Mouse (Mus musculus) left cerebral cortex, adult 2 months (tissue): ENCODE data around the gene Ptcd1. TPM values are rescaled to one million over a fixed set of nuclear protein-coding genes. Genes with fewer than 3 reads are reported as not detected.

Experiments used
- DNase-seq, 2 experiments: peaks; one replicate each; pipeline ENCODE4 v3.0.0; 2021 to 2022; ENCODE audit warnings: low spot score in 2 of 2, mixed read lengths in 1 of 2; ENCODE audit errors: extremely low spot score in 1 of 2
- H3K27ac ChIP-seq: fragments of 200-600 bp; 2 replicates; pipeline ENCODE4 v1.8.1; 2022
- H3K4me3 ChIP-seq: fragments of 200-600 bp; 2 replicates; pipeline ENCODE4 v1.8.1; 2022
- CTCF ChIP-seq: fragments of 200-600 bp; IDR thresholded peaks from 2 replicates; pipeline ENCODE4 v1.8.1; 2022; ENCODE audit warnings: antibody characterized with exemption, mild to moderate bottlenecking, moderate library complexity
- intact Hi-C: fragments of 180-260 bp; cut with DNase I; formaldehyde crosslinking; loops from one replicate; pipeline ENCODE4 v1.15.1; 2025
- total RNA-seq, 2 experiments: library from RNA; stranded (reverse); gene quantifications; 2 replicates each; pipeline ENCODE4 v1.2.3; 2021

The Ptcd1 gene
- total RNA-seq, 2 experiments from 2014 or later: 19.4 to 21.9 TPM

DNA sequence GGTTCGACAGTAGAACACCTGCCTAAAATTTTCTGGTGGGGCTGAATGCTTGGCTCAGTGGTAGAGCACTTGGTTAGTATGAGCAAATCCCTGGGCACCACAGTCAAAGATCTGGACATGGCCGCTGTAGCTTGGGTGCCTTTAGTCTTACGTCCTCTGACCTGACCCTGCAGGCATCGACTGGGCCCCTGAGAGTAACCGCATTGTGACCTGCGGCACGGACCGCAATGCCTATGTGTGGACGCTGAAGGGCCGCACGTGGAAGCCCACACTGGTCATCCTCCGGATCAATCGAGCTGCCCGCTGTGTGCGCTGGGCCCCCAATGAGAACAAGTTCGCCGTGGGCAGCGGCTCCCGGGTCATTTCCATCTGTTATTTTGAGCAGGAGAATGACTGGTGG is 43.5 kb downstream of the Ptcd1 start:
- intact Hi-C loops: no loop called here
- no peak for DNase-seq
- H3K4me3 ChIP-seq: no peak overlapping the region
- no peak for TF ChIP-seq CTCF
- H3K27ac ChIP-seq: no peak overlapping the region

DNA sequence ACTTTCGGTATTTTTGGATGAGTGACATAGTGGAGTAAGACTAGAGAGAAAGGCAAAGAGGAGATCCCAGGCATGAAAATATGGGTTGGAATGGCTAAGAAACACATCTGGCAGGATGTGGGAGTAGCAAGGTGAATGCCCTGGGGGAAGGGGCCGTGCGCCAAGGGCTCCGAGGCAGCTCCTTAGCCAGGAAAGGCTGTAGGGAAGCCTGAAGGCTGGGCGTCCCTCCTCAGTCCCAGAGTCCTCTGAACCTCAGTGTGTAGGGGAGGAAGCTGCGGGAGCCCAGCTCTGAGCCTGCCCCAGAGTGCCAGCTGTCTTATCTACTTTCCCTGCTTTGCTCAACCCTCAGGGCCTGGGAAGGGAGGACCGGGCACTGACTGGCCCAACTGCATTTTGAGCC is 46.0 kb downstream of the Ptcd1 start:
- intact Hi-C loops: no loop called here
- H3K4me3 ChIP-seq: no peak overlapping the region
- no peak for TF ChIP-seq CTCF

DNA sequence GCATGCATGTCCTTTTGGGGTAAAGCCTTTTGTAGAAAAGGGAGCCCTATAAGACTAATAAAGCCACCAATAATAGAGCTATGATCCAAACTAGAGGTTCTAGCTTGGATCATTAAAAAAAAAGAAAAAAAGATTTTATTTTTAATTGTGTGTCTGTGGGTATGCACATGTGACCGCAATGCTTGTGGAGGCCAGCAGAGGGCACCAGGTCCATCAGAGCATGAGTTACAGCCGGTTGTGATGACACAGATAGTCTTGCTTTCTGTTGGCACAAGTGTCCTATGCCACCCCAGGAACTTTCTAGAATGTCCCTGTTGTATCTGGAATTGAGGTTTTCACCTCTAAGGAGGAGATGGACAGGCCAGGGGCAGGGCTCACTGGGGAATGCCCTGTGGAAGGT is 47.5 kb downstream of the Ptcd1 start:
- intact Hi-C loops: no loop called here
- Histone ChIP-seq H3K4me3 (no peak overlapping the region), H3K27ac (no peak overlapping the region)
- DNase-seq: no peak
- peak; percentile 31 for TF ChIP-seq CTCF

More for the DNA sequence above, 46.0 kb downstream of the Ptcd1 start:
- no peak overlapping the region for H3K27ac ChIP-seq
- DNase-seq: no peak

DNA sequence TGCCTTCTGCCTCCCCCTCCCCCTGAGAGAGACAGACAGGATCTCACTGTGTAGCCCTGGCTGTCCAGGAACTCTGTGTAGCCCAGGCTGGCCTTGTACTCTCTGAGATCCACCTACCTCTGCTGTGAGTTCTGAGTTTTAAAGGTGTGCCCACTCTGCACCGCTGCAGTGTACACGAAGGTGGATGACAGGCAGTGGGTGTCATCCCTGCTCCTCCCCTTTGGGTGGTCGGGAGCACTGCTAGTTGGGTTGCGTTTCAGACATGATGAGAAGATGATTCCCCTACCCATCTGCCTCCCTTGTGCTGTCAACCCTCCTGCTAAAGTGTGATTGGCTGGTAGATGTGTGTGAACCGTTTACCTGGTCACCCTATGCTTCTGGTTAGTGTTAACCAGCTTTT is 48.4 kb downstream of the Ptcd1 start:
- Histone ChIP-seq H3K4me3 (no peak overlapping the region), H3K27ac (no peak overlapping the region)
- intact Hi-C loops: no loop called here
- DNase-seq: no peak
- no peak for TF ChIP-seq CTCF

DNA sequence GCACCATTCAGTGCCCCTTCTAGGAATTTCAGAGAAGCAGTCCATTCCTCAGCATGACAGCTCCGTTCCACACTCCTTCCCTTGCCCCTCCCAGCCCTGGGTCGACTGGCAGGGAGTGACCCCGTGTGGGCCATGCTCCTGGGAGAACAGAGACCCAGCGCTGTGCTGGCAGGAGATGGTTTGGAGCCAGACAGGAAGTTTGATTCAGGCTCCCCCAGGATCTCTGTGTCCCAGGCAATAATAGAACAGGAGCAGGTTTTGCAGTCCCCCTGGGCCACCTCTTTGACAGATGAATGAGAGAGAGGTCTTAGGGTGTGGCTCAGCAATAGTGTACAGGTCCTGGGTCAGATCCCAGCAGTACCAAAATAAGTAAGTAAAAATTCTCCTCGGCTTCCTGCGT is 48.9 kb downstream of the Ptcd1 start:
- Histone ChIP-seq H3K27ac (no peak overlapping the region), H3K4me3 (no peak overlapping the region)
- intact Hi-C loops: no loop called here
- no peak for DNase-seq
- TF ChIP-seq CTCF: no peak

DNA sequence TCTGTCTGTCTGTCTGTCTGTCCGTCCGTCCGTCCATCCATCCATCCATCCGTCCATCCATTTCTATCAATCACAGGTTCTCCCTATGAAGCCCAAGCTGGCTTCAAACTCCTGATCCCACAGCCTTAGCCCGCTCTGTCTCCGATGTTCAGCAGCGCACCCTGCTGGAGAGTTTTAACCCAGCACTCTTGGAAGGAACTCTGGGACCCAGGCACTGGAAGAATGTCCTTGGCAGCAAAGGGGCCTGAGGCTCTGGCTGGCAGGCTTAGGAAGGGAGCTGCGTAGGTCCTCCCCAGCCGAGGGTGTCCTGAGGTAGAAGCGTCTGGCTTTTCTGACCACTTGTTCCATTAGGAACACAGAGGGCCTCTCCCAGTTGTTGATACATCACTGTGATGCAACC is 50.0 kb downstream of the Ptcd1 start:
- intact Hi-C loops: no loop called here
- TF ChIP-seq CTCF: peak; percentile 67
- Histone ChIP-seq H3K27ac (no peak overlapping the region; the same call in 1 of the 2 replicates), H3K4me3 (no peak overlapping the region)
- peak in 1 of 2 experiments; percentile 54 for DNase-seq

DNA sequence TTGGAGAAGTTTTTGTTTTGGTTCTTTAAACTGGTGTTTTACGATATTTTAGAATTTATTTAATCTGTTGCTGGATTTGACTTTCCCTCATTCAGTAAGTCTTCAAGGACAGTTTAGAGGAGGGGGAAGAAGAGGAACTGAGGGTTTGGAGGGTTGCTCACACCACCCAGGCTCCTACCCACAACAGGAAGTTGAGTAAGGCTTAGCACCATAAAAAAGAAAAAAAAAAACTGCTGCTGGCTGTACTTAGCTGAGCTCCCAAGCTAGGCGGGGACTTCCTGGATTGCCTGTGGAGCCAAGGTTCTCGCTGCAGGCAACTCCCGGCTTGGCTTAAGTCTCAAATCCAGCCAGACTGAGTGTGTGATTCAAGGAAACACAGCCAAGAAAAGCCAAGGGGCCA is 50.6 kb downstream of the Ptcd1 start:
- no peak for DNase-seq
- TF ChIP-seq CTCF: no peak
- peak overlapping the region; percentile 53; the same call in 1 of the 2 replicates for H3K27ac ChIP-seq
- intact Hi-C loops: no loop called here
- H3K4me3 ChIP-seq: no peak overlapping the region

DNA sequence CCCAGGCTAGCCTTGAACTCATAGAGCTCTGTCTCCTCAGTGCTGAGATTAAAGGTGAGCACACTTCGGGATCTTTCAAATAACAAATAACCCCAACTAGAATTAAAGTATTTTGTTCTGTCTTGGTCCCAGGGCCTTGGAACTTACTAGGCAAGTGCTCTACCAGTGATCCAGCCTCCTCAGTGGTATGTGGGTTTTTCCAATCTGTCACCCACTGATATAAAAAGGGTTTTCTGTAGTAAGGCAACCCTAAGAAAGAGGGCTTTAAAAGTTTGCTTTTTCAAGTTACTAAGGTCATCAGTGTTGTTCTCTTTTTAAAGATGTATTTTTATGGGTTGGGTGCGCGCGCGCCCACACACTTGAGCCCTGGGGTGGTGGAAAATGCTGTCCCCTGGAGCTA is 51.2 kb downstream of the Ptcd1 start:
- Histone ChIP-seq H3K4me3 (no peak overlapping the region), H3K27ac (peak overlapping the region; percentile 53; the same call in 1 of the 2 replicates)
- intact Hi-C loops: no loop called here
- no peak for TF ChIP-seq CTCF
- DNase-seq: no peak

DNA sequence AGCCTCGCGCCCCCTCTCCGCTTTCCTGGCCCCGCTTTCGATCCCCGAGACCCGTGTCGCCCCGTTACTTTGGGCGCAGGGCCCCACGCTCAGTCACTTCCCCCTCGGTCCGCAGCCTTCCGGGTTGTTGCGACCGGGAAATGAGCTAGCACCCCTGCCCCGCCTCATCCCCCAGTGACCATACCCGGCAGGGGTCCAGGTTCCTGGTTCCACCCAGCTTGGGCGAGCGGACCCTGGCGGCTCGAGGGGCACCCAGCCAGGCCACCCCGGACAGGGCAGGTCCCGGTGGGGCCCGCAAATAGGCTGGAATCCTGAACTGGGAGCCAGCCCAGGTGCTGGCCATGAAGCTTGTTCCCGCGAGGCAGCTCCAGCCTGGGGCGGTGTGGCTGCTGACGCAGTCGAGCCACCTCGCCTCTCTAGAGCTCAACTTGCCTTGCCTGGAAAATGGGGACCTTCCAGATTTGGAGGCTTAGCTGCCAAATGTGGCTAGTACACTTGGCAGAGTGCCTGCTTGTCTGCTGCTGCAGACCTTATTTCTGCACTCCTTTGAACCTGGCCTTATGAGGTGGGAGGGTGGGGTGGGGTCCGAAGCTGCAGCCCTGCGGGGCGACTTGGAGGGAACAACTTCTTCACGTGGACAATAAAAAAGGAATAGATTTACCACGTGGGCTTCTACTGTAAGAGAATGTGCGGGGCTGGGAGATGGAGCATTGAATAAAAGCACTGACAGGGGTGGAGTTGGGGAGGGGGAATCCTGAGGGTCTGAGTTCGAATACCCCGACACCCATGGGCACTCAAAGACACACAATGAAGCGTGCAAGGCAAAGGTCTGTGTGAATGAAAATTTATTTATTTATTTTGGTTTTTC is 52.1 kb downstream of the Ptcd1 start:
- DNase-seq: no peak
- Histone ChIP-seq H3K27ac (peak overlapping the region; percentile 78), H3K4me3 (peak overlapping the region; percentile 57)
- intact Hi-C loops: no loop called here
- no peak for TF ChIP-seq CTCF

DNA sequence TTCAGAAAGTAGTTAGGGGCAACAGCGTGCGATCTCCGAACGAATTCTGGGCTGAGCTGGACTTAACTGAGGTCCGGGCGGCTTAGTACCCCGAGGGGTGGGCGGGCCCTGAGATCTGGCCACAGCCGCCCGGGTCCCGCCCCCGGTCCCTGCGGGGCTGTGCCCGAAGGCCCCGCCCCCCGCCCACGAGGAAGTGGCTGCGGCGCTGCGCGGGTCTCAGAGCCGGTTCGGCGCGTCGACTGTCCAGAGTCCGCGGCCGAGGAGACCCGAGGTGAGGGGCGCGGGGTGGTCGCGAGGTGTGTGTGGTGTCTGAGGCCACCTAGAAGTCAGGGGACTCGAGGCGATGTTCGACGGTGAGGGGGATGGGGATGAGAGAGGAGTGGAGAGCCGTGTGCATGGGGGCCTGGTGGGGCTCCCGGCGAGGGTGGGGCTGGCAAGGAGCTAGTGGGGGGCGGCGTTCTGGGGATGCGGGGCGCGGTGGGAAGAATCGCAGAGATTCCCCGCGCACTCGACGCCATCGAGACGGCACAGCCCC is 52.8 kb downstream of the Ptcd1 start, which contains the start of gene Arpc1b:
Gene Arpc1b, plus strand, starts transcription at position 145 of the 535 bp plus-strand sequence.
- H3K4me3 ChIP-seq: peak within 1 kb of the TSS; percentile 57
- intact Hi-C loops: no loop called here
- DNase-seq: peak in 1 of 2 experiments; percentile 37
- peak within 1 kb of the TSS; percentile 78 for H3K27ac ChIP-seq
- TF ChIP-seq CTCF: no peak

DNA sequence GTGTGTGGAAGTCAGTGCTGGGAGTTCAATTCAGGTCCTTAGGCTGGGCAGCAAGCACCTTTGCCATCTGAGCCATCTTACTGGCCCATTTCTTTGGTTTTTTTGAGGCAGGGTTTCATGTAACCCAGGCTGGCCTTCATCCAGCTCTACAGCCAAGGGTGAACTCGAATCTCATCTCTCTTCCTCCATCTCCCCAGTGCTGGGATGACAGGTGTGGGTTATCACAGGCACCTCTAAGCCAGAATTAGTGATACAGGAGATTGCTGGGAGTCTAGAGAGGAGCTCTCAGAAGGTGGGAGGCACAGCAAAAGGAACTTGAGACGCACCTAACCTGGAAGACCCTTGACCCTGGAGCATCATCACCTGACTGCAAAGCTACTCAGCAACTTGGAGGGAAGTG is 53.5 kb downstream of the Ptcd1 start:
- Histone ChIP-seq H3K27ac (no peak overlapping the region), H3K4me3 (no peak overlapping the region)
- TF ChIP-seq CTCF: no peak
- DNase-seq: no peak
- intact Hi-C loops: no loop called here

DNA sequence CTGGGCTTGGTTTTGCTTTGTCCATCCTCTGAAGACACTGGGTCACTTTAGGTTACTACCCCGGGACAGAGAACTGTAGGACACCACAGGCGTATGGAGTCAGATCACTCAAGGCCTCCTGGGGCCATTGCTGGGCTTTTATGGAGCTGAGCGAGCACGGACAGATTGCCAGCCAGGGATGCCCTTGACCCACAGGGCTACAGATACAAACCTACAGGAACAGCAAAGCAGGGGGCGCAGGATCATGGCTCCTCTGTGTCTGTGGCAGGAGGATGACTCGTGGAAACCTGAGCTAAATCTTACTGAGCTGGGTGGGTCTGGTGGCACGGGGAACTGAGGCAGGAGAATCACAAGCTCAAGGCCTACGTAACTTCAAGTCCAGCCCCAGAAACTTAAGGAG is 54.3 kb downstream of the Ptcd1 start:
- TF ChIP-seq CTCF: no peak
- no peak for DNase-seq
- Histone ChIP-seq H3K27ac (no peak overlapping the region), H3K4me3 (no peak overlapping the region)
- intact Hi-C loops: no loop called here
